Mouse (Mus musculus) kidney, adult 2 months (tissue): ENCODE data around the gene Ctsf. TPM values are rescaled to one million over a fixed set of nuclear protein-coding genes. Genes with fewer than 3 reads are reported as not detected.

Experiments used
- DNase-seq: peaks from one replicate; pipeline ENCODE4 v3.0.0; 2021
- H3K27ac ChIP-seq: fragments of 200-500 bp; 2 replicates; pipeline ENCODE4 v1.5.1; 2012; ENCODE audit warnings: low read depth, low read length, control low read depth, inconsistent platforms; ENCODE audit not compliant: insufficient read depth
- H3K27me3 ChIP-seq: fragments of 200-500 bp; replicated peaks from 2 replicates; pipeline ENCODE4 v1.6.1; 2012; ENCODE audit warnings: mild to moderate bottlenecking, moderate library complexity, low read length, inconsistent platforms; ENCODE audit not compliant: control insufficient read depth, insufficient read depth
- H3K36me3 ChIP-seq: fragments of 200-500 bp; 2 replicates; pipeline ENCODE4 v1.6.1; 2012; ENCODE audit warnings: mild to moderate bottlenecking, moderate library complexity, low read length, inconsistent platforms; ENCODE audit not compliant: control insufficient read depth, insufficient read depth
- H3K4me1 ChIP-seq: fragments of 200-500 bp; 2 replicates; pipeline ENCODE4 v1.6.1; 2011; ENCODE audit warnings: low read length; ENCODE audit not compliant: control insufficient read depth, insufficient read depth
- H3K4me3 ChIP-seq: fragments of 200-500 bp; 2 replicates; pipeline ENCODE4 v1.5.1; 2011; ENCODE audit warnings: mild to moderate bottlenecking, low read depth, low read length, control low read depth; ENCODE audit not compliant: insufficient read depth
- CTCF ChIP-seq: fragments of 200-500 bp; conservative IDR thresholded peaks from 2 replicates; pipeline ENCODE4 v1.5.1; 2011; ENCODE audit warnings: low read depth, mild to moderate bottlenecking, control low read depth, low read length, moderate library complexity, mixed read lengths; ENCODE audit not compliant: insufficient read depth, insufficient read length
- POLR2A ChIP-seq: fragments of 200-500 bp; IDR thresholded peaks from one replicate; pipeline ENCODE4 v1.6.1; 2011; ENCODE audit warnings: low read depth, low read length, control low read depth
- WGBS: fragments of 180-500 bp; shearing (Covaris S2); methylation state at CpG from one replicate; pipeline ENCODE4 v1.1.7; 2018; 5-methylcytosine and 5-hydroxymethylcytosine counted together
- polyA plus RNA-seq: library from polyadenylated mRNA; depleted of rRNA; stranded (reverse); fragments of >200 nt; gene quantifications from 2 replicates; pipeline ENCODE4 v1.2.3, GENCODE M21; 2012

The Ctsf gene
- polyA plus RNA-seq, 1 experiment: 150 TPM

DNA sequence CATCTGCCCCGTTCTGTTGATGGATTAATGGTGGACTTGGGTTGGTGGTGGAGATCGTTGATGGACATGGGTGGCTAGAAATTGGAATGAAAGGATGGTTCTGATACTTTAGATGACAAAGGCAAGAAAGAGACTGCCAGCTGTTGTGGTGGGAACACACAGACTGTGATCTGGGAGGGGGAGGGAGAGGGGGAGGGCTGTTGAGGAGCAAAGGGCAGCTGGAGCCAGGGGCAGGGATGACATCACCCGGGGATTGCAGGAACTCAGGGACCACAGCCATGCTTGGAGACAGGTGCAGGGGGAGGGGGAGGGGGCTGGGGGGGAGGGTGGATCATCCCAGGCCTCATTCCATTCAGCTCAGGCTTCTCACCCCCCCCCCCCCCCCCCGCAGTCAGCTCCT lies 21.3 kb downstream of the Ctsf start:
- 39% methylated on average over 4 of the region's 4 CpGs for WGBS
- Histone ChIP-seq H3K27me3 (no peaks in the 10 kb centered on the region), H3K27ac (no peak overlapping the region), H3K4me1 (no peaks in the 10 kb centered on the region), H3K4me3 (no peak overlapping the region), H3K36me3 (no peaks in the 10 kb centered on the region)
- TF ChIP-seq POLR2A: no peak
- no peak for TF ChIP-seq CTCF
- DNase-seq: no peak

DNA sequence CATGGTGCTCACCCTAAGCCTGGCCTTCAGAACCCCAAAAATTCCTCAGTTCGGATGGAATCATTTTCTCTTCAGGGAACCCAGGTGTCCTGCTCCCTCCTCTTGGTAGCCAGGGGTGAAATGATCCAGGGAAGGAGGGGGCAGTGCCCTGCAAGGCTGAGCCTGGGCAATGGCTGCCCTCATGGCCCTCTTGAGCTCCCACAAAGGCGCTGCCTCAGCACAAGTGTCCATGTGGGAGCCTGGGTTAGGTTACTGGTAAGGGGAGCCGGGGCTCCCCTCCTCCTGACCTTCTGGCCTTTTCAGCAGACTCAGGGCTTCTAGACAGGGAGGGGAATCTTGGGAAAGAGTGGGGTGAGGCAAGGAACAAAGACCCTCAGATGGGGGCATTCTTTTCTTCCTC lies 21.8 kb downstream of the Ctsf start:
- TF ChIP-seq POLR2A: no peak
- no peak for TF ChIP-seq CTCF
- 42% methylated on average over 3 of the region's 3 CpGs for WGBS
- no peak overlapping the region for H3K27ac ChIP-seq
- H3K36me3 ChIP-seq: no peaks in the 10 kb centered on the region
- no peak overlapping the region for H3K4me3 ChIP-seq
- DNase-seq: no peak
- no peaks in the 10 kb centered on the region for H3K27me3 ChIP-seq
- no peaks in the 10 kb centered on the region for H3K4me1 ChIP-seq

DNA sequence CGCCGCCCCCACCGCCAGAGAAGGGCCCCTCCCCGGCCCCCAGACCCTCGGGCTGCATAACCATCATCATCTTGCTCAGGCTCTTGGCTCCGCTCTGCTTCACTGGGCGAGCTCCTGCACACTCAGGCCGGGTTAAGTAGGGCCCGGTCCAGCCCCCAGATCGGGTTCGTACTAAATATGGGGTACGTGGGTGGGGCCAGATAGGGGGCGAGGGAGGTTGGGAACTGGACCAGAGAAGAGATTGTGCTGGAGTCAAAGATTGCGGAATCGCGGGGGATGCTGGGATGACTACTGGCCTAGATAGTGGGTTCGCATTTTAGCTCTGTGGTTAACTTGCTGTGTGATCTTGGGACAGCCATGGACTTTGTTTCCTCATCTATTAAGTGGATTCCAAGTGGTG lies 22.9 kb downstream of the Ctsf start, which contains the start of gene Actn3:
TSS of gene Actn3 (minus strand) at position 125 of the 400 bp plus-strand sequence.
- TF ChIP-seq CTCF: no peak
- TF ChIP-seq POLR2A: no peak
- WGBS: 4% methylated on average over 17 of the region's 17 CpGs
- H3K4me1 ChIP-seq: no peaks in the 10 kb centered on the region
- no peaks in the 10 kb centered on the region for H3K36me3 ChIP-seq
- peak; percentile 36 for DNase-seq
- H3K27me3 ChIP-seq: no peaks in the 10 kb centered on the region
- H3K4me3 ChIP-seq: peak within 1 kb of the TSS; percentile 74
- H3K27ac ChIP-seq: no peak within 1 kb of the TSS

DNA sequence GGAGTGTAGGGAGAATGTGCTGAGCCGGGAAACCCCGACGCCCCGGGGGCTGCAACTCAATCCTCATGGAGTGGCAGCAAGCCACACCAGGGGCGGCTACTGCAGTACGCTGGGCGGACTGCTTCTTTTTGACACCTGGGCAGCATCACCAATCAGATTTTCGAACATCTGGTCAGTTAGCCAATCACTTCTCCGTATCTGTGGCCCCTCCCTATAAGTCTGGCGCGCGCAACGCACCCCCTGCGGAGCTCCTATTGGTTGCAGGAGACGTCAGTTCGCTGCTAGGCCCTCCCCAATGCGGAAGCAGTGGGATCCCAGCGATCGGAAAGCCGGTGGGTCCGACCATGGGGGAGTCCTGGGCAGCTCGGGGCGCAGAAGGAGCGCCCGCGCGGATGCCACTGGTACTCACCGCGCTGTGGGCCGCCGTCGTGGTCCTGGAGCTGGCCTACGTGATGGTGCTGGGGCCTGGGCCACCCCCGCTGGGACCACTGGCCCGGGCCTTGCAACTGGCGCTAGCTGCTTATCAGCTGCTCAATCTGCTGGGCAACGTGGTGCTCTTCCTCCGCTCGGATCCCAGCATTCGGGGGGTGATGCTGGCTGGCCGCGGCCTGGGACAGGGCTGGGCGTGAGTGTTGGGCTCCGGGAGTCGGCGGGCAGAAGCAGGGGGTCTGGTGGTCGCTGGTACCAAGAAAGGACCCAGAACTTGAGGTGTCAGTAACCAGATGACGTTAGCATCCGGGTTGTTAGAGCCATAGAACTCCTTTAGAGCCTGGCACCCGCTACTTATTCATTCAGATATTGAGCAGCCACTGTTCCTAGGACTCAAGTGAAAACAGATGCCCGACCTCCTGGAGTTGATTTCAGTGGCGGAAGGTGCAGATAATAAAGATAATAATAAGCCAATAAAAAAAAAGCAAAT lies 23.7 kb downstream of the Ctsf start, which contains the start of gene Zdhhc24:
TSS of gene Zdhhc24 (plus strand) at position 264 of the 919 bp plus-strand sequence.
- Histone ChIP-seq H3K4me3 (peak within 1 kb of the TSS; percentile 74), H3K4me1 (no peaks in the 10 kb centered on the region), H3K27ac (no peak within 1 kb of the TSS), H3K36me3 (no peaks in the 10 kb centered on the region), H3K27me3 (no peaks in the 10 kb centered on the region)
- DNase-seq: peak; percentile 98
- WGBS: under 1% methylated on average over 52 of the region's 52 CpGs
- TF ChIP-seq CTCF: no peak
- no peak for TF ChIP-seq POLR2A

DNA sequence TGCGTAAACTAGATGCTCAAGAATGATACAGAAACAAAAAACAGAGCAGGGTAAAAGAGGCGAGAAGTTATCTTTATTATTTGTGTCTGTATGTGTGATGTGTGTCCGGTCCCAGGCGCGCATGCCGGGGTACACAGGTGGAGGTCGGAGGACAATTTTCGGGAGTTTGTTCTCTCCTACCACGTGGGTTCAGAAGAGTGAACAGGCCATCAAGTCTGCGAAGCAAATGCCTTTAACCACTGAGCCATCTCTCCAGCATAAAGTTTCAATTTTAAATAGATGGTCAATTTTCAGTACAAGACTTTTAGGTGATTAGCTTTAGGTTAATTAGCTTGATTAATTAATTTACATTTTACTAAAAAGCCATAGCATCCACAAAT lies 24.4 kb downstream of the Ctsf start:
- WGBS: 59% methylated on average over 10 of the region's 10 CpGs
- TF ChIP-seq POLR2A (no peak), CTCF (no peak)
- Histone ChIP-seq H3K27me3 (no peaks in the 10 kb centered on the region), H3K27ac (no peak overlapping the region), H3K4me3 (no peak overlapping the region), H3K4me1 (no peaks in the 10 kb centered on the region), H3K36me3 (no peaks in the 10 kb centered on the region)
- DNase-seq: no peak

DNA sequence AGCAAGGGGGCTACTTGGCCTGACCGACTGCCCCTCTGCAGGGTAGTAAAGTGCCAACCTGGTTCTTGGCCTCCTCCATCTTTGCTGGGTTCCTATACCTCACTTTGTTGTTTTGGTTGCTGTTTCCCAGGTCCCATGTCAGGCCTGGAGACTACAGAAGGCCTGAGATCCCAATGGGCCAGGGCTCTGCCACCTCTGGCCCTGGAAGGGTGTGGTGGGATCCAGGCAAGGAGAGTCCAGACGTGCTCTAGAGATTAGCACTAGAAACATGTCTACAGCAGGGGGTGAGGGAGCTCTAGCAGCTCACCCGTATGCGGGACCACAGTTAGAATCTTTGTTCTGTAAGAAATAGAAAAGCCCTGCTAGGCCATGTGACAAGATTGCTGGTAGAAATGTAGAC lies 29.0 kb downstream of the Ctsf start:
- TF ChIP-seq CTCF (no peak), POLR2A (no peak)
- DNase-seq: no peak
- Histone ChIP-seq H3K27me3 (no peaks in the 10 kb centered on the region), H3K27ac (no peak overlapping the region), H3K4me3 (no peak overlapping the region), H3K4me1 (no peaks in the 10 kb centered on the region), H3K36me3 (no peaks in the 10 kb centered on the region)
- WGBS: 91% methylated on average over 4 of the region's 4 CpGs

DNA sequence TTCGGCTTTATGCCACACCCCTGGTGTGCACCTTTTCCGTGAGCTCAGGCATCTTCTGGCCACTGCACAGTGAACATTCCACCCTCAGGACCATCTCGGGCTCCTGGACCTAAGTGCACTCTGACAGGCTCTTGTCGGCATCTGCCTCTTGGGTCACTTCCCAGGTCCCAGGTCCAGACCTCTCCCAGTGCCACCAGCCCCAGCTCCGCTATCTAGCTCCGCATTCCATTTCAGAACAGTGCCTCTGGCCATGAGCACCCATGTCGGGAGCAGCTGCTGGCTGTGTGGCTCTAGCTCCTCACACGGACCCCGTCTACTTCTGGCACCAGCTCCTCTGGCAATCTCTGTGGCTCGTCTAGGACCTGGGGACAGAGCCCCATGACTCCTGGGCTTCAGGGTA lies 34.9 kb downstream of the Ctsf start:
- no peak for TF ChIP-seq CTCF
- TF ChIP-seq POLR2A: no peak
- no peaks in the 10 kb centered on the region for H3K27me3 ChIP-seq
- 86% methylated on average over 10 of the region's 10 CpGs for WGBS

More for the DNA sequence above, 34.9 kb downstream of the Ctsf start:
- H3K4me1 ChIP-seq: no peaks in the 10 kb centered on the region
- no peak for DNase-seq
- no peak overlapping the region for H3K4me3 ChIP-seq
- H3K27ac ChIP-seq: no peak overlapping the region
- no peaks in the 10 kb centered on the region; the same call in 1 of the 2 replicates for H3K36me3 ChIP-seq
